Mouse (Mus musculus): ENCODE measurements around the gene Plagl1.

- TF ChIP-seq HCFC1 (IDR thresholded peaks at IDR 0.05; ENCODE audit: low read depth, low read length) = no peak
- TF ChIP-seq POLR2A (IDR thresholded peaks at IDR 0.05; ENCODE audit: low read depth, low read length) = no peak
- no peak for TF ChIP-seq EP300 (IDR thresholded peaks at IDR 0.05; ENCODE audit: low read length)
- no peak for TF ChIP-seq NELFE (IDR thresholded peaks at IDR 0.05; ENCODE audit: low read depth, low read length)
- TF ChIP-seq JUND (conservative IDR thresholded peaks at IDR 0.05; ENCODE audit: low read depth, low read length) = no peak
- TF ChIP-seq CTCF (conservative IDR thresholded peaks at IDR 0.05 in 1 of 2, IDR thresholded peaks at IDR 0.05 in 1 of 2; ENCODE audit: low read depth in 2 of 2, low read length in 2 of 2) = no peak
- no peak for TF ChIP-seq SIN3A (IDR thresholded peaks at IDR 0.05; ENCODE audit: low read length)
- TF ChIP-seq MAX (IDR thresholded peaks at IDR 0.05; ENCODE audit: low read length) = no peak
- TF ChIP-seq ZC3H11A (IDR thresholded peaks at IDR 0.05; ENCODE audit: low read depth, low read length) = no peak
- no peak for TF ChIP-seq RCOR1 (conservative IDR thresholded peaks at IDR 0.05; ENCODE audit: low read depth, low read length)
Observed at GRCm38 (mm10) chr10:13140434-13140833, 80.1 kb downstream of the Plagl1 start.

Measured in CH12.LX (cell line).